Mouse (Mus musculus) cerebellum, adult 2 months (tissue): Measurements from ENCODE around the gene Tgfbr3.

Experiments
- CTCF ChIP-seq: fragments of 200-500 bp; IDR thresholded peaks from 2 replicates; pipeline ENCODE4 v1.5.1; 2011; ENCODE audit warnings: low read depth, mild to moderate bottlenecking, control low read depth, low read length, moderate library complexity, borderline replicate concordance; ENCODE audit not compliant: insufficient read depth
- POLR2A ChIP-seq: fragments of 200-500 bp; IDR thresholded peaks from 2 replicates; pipeline ENCODE4 v1.6.1; 2011; ENCODE audit warnings: low read length, control low read depth, borderline replicate concordance; ENCODE audit not compliant: insufficient read depth

DNA sequence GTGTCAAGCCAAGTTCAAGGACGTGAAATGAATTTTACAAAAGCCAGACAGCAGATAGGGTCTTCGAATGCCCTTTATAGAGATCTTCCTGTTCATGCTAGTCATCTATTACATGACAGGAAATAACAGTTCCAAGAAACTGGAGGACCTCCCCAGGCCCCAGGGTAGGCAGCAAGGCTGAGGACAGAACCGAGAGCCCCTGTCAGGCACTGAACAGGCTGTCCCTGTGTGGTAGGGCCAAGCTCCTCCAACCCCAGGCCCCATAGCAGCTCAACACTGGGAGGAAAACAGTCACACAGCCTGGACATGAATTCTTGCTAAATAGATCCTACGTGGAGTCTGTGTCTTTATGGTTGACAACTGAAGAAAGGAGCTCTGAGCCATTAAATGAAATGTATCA is 125.3 kb downstream of the Tgfbr3 start:
- TF ChIP-seq CTCF (no peak), POLR2A (no peak)
